Mouse (Mus musculus) layer of hippocampus, adult 2 months (tissue): ENCODE measurements around the gene Rin3. TPM values are rescaled to one million over a fixed set of nuclear protein-coding genes. Genes with fewer than 3 reads are reported as not detected.

ENCODE experiments used
- DNase-seq, 2 experiments: peaks; one replicate each; pipeline ENCODE4 v3.0.0; 2022; ENCODE audit warnings: low spot score in 2 of 2
- H3K27ac ChIP-seq: fragments of 200-600 bp; 2 replicates; pipeline ENCODE4 v1.8.1; 2022
- H3K4me3 ChIP-seq: fragments of 200-600 bp; 2 replicates; pipeline ENCODE4 v1.8.1; 2022; ENCODE audit warnings: mild to moderate bottlenecking
- CTCF ChIP-seq: fragments of 200-600 bp; conservative IDR thresholded peaks from 2 replicates; pipeline ENCODE4 v1.8.1; 2022; ENCODE audit warnings: antibody characterized with exemption, mild to moderate bottlenecking, moderate library complexity
- long read RNA-seq, 2 experiments: library from polyadenylated mRNA; stranded (forward); transcript quantifications; one replicate each; pipeline ENCODE4 v2.0.0; 2021; ENCODE audit warnings: borderline mapping rate in 2 of 2
- total RNA-seq, 2 experiments: library from RNA; stranded (reverse); gene quantifications; 2 replicates each; pipeline ENCODE4 v1.2.3; 2021

Gene Rin3
- total RNA-seq: 1 to 10 TPM; 3.2 to 4.3 TPM
- long read RNA-seq, experiment 1, partial matches to known transcripts: 0 of 1 reads
- long read RNA-seq, experiment 1, other reads (novel, unspliced or antisense): 0 of 1 reads
- long read RNA-seq, experiment 2, partial matches to known transcripts: 0 of 4 reads
- long read RNA-seq, experiment 2, other reads (novel, unspliced or antisense): 1 of 4 reads

GRCm38 (mm10) chr12:102282763-102283482, at the start of gene Rin3:
TSS of gene Rin3 (plus strand) at chr12:102283048.
- TF ChIP-seq CTCF: peak; percentile 36
- Histone ChIP-seq H3K27ac (peak within 1 kb of the TSS; percentile 75), H3K4me3 (peak within 1 kb of the TSS; percentile 52)
- DNase-seq: no peak

- Histone ChIP-seq H3K4me3 (no peak overlapping the region), H3K27ac (no peak overlapping the region)
- DNase-seq: no peak
- no peak for TF ChIP-seq CTCF
Observed at GRCm38 (mm10) chr12:102235551-102235950, 47.3 kb upstream of the Rin3 start.

DNA sequence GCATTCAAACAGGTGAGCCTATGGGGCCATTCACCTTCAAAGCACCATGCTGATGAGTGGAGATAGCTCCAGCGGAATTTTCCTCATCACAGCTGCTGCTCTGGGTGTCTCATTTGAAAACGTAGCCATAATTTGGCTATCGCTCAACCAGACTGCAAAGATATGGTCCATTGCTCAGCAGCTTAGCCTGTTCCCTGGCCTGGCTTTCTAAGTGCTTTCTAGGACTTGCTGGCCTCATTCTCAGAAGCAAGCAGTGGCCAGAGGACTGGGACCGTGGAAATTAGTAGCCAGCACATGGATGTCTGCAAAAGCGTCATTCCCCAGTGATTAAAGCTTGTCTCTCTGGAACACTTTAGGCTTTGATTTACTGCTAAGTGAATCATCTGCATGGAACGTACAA, 46.5 kb upstream of the Rin3 start:
- TF ChIP-seq CTCF: no peak
- Histone ChIP-seq H3K27ac (no peak overlapping the region), H3K4me3 (no peak overlapping the region)
- no peak for DNase-seq

DNA sequence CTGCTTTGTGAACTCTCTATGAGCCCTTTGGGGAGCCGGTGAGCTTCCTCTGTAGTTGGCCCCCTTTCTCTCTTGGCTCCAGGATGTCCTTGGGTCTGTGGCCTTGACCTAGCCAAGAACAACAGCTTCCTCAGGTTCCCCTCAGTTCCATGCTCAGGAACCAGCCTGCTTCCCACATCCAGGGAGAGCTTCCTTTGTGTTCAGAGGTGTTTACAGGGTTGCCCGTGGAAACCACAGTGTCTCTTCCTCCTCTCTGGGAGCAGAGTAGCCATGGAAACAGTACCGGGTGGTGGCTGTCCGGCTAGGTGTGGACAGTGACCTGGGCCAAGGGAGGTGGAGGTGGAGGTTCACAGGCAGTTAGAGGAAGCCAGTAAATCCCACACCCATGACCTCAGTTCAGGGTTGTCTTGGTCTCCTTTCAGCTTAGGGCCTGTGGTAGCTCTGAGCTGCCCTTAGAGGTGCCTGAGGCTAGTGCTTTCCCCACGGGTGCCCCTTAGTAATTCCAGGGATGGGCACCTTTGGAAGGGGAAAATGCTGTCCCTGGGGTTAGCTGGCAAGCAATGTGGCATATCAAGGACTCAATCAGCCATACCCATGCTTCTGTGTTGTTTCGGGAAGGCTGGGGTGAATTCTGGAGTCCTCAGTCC, 40.6 kb upstream of the Rin3 start:
- DNase-seq: no peak
- Histone ChIP-seq H3K4me3 (no peak overlapping the region), H3K27ac (peak overlapping the region; percentile 28; the same call in 1 of the 2 replicates)
- TF ChIP-seq CTCF: no peak

- DNase-seq: no peak
- H3K27ac ChIP-seq: no peak overlapping the region
- TF ChIP-seq CTCF: no peak
- H3K4me3 ChIP-seq: no peak overlapping the region
Observed at GRCm38 (mm10) chr12:102243915-102244314, 38.9 kb upstream of the Rin3 start.

- TF ChIP-seq CTCF: no peak
- no peak overlapping the region for H3K4me3 ChIP-seq
- DNase-seq: no peak
- no peak overlapping the region for H3K27ac ChIP-seq
Observed at GRCm38 (mm10) chr12:102246226-102246625, 36.6 kb upstream of the Rin3 start.

- TF ChIP-seq CTCF: no peak
- DNase-seq: no peak
Observed at GRCm38 (mm10) chr12:102248104-102248503, 34.7 kb upstream of the Rin3 start.

DNA sequence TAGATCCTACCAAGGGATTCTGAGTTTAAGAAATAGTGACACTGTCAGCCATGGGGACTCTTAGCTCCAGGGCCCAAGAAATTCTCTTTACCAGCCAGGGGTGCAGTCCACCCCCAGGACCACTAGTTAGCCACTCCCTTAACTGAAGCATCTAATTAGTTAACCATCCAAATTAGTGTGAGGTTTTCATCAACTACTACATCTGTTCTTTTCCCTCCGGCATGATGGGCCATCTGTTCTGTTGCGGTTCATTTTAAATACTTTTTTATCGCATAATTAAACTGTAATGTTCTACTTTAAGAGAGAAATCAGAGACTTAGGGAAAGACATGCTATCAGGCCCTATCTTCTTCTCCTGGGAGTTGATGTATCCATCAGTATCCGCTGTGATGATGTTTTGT, 32.5 kb upstream of the Rin3 start:
- no peak for TF ChIP-seq CTCF
- Histone ChIP-seq H3K4me3 (no peak overlapping the region), H3K27ac (peak overlapping the region; percentile 90)
- peak; percentile 62 for DNase-seq

More at GRCm38 (mm10) chr12:102248104-102248503, 34.7 kb upstream of the Rin3 start:
- no peak overlapping the region for H3K4me3 ChIP-seq
- peak overlapping the region; percentile 1; the same call in 1 of the 2 replicates for H3K27ac ChIP-seq

GRCm38 (mm10) chr12:102251070-102251469, 31.8 kb upstream of the Rin3 start:
- DNase-seq: peak; percentile 35 to 80
- Histone ChIP-seq H3K27ac (peak overlapping the region; percentile 90), H3K4me3 (no peak overlapping the region)
- no peak for TF ChIP-seq CTCF

- no peak overlapping the region for H3K4me3 ChIP-seq
- no peak for DNase-seq
- peak overlapping the region; percentile 90 for H3K27ac ChIP-seq
- peak; percentile 47 for TF ChIP-seq CTCF
Observed at GRCm38 (mm10) chr12:102251985-102252384, 30.9 kb upstream of the Rin3 start.

GRCm38 (mm10) chr12:102252525-102252924, 30.3 kb upstream of the Rin3 start:
- H3K27ac ChIP-seq: no peak overlapping the region
- no peak overlapping the region for H3K4me3 ChIP-seq
- no peak for TF ChIP-seq CTCF
- DNase-seq: no peak

DNA sequence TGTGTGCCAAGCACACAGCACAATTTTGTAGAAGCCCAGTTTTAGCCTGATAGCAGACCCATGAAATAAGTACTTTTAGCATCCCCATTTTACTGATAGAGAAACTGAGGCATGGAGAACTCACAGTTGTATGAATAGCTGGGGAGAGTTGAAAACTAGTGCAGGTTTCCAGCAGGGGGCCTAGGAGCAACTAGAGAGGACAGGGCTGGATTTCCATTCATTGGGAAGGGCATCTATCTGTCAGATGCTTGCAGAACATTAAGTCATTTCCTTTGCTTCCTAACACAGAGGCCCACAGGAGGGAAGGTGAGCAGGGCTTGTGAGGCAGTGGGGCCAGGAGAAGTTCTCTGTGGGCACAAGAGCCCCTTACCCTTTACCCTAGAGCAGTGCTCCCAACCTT, 27.8 kb upstream of the Rin3 start:
- TF ChIP-seq CTCF: peak; percentile 59
- DNase-seq: no peak
- Histone ChIP-seq H3K4me3 (no peak overlapping the region), H3K27ac (no peak overlapping the region)

DNA sequence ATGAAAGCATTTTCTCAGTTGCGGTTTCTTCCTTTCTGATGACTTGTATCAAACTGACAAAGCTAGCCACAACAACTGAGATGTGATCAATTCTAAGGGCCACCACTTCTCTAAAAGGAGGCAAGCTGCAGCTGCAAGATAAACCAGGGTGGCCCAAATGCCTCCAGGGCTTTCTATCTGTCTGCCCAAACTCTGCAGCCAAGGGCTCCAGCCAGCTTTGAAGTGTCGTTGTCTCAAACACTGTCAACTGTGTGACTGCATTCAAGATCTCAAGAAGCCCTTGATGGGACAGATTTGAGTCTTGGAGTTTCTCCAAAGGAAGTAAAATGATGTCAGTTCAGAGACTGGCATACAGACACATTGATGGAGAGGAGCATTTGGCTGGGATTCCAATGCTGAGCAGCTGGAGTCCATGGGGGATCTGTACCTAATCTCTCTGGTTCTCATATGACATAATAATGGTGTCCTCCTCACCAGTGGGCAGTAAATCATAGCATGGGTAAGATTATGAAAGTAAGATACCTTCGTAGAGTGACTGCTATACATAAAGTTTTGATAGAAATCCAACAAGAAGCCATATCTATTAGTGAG, 24.2 kb upstream of the Rin3 start:
- TF ChIP-seq CTCF: no peak
- no peak overlapping the region for H3K4me3 ChIP-seq
- DNase-seq: no peak
- no peak overlapping the region for H3K27ac ChIP-seq
